Mouse (Mus musculus) heart, postnatal 0 days (tissue): ENCODE results near the gene Ccdc12.
A peak's percentile ranks its signal among the peaks of the same experiment; 100 is the strongest.

Experiments
- CTCF ChIP-seq: IDR thresholded peaks from 2 replicates; pipeline ENCODE4 v1.5.1; 2016; ENCODE audit warnings: antibody characterized with exemption, control low read depth, low read depth
- EP300 ChIP-seq: IDR thresholded peaks from 2 replicates; pipeline ENCODE4 v1.6.1; 2016; ENCODE audit warnings: antibody characterized with exemption, low read depth

GRCm38 (mm10) chr9:110715426-110715825, 59.1 kb downstream of the Ccdc12 start:
- TF ChIP-seq CTCF = peak; percentile 51
- no peak for TF ChIP-seq EP300
